Mouse (Mus musculus): ENCODE data around the gene Gna12. TPM values are rescaled to one million over a fixed set of nuclear protein-coding genes. Genes with fewer than 3 reads are reported as not detected.

Gene Gna12
- total RNA-seq (2021): 100 to 1,000 TPM; 126 to 130 TPM
- long read RNA-seq, experiment 1, transcript Gna12-201 (4 exons, 3,416 nt): major isoform, 149 of 193 reads
- long read RNA-seq, experiment 1, partial matches to known transcripts: 8 of 193 reads
- long read RNA-seq, experiment 1, other reads (novel, unspliced or antisense): 36 of 193 reads
- long read RNA-seq, experiment 2, transcript Gna12-201 (4 exons, 3,416 nt): major isoform, 44 of 62 reads
- long read RNA-seq, experiment 2, partial matches to known transcripts: 4 of 62 reads
- long read RNA-seq, experiment 2, other reads (novel, unspliced or antisense): 14 of 62 reads

- DNase-seq: peak; percentile 98 to 99
Observed at GRCm38 (mm10) chr5:140830314-140831063, at the start of gene Gna12. Gene Gna12, minus strand, starts transcription at chr5:140830431.

DNA sequence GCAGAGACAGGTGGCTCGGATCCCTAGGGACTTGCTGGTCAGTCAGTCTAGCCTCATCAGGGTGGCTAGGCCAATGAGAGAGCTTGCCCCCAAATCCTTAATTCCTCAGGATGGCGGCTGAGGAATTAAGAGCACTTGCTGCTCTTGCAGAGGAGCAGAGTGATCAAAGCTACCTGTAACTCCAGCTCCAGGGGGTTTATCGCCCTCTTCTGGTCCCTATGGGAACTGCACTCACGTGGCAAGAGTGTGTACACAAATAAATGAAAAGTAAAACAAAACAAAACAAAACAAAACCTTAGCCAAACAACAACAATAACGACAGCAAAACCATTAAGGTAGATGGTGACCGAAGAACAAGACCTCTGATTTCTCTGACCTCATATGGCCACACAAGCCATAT, 48.4 kb upstream of the Gna12 start:
- DNase-seq: no peak

DNA sequence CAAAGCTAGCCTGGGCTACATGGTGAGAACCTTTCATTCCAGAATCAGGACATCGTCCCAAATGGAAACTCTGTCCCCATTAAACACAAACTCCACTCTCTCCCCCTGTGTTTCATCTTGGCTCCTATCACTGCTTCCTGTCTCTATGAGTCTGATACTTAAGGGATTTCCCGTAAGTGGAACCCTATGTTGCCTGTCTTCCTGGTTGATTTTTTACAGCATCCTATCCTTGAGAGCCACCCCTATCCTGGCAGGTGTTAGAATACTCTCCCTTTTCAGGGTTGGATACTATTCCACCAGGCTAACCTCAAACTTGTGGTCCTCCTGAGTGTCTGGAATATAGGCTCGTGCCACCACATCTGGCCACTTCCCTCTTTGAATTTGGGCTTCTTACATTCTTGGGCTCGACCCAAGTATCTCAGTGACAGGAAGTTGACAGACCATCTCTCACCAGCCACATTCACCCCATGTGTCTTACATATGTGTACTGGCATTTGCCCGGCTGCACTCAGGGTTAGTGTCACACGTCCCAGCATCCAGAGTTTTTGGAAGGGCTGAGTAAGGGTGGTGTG, 43.6 kb upstream of the Gna12 start:
- DNase-seq: no peak

DNA sequence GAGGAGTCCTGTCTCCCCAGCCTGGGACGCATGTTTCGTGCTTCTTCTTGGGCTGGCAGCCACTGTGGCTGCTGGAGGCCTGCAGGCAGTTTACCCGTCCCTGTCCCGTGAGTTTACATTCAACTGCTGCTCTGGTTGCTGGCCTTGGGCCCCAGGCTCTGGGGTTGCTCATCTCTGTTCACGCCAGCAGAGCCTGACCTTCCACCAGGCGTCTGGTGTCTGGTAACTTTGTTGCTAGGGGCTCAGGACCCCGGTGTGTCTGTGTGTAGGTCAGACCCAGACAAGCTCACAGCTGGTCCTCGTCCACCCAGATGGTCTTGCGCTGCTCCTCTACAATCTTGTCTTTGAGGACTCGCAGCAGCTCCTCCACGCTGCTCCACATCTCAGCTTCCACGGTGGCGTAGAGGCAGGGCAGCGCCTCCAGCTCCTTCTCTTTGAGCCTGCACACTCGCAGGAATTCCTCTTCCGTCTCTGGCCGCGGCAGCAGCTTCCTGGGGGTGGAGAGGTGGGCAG, 42.9 kb upstream of the Gna12 start:
- no peak for DNase-seq

DNA sequence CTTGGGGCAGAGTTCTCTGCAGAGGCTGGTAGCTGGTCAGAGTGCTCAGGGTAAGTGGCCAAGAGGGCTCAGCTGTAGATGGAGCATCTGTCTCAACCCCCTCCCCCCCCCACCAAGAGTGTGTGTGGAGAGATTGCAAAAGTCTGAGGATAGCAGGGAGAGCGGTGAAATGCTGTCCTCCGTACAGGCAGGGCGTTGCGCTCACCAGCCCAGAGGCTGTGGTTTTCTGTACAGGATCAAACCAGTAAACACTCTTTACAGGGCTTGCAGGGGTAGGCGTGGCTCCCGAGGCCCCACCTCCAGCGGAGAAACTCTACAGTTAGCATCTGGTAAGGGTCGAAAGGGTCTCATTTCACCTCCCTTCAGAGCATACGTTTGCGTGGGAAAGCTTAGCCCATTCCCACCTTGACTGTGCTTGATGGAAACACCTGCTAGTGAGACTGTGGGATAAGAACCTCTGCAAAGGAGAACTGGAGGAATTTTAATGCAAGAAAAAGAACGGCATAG, 42.4 kb upstream of the Gna12 start:
- DNase-seq: no peak

DNA sequence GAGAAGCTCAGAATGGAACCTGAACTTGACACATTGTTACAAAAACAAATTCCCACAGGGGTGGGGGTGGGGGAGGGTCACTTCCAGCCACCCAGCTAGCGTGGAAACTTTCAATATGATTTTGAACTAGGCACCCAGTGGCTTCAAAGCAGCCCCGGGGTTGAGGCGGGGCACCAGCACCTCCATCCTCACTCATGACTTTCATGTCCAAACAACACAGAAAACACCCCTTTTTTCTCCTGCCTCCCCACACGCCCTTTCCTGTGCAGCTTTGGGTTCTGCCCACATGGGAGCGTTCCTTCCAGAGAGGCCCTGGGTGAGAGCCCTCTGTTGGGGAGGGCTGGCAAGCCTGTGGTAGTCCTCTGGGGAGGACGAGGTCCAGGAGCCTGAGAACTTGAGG, 41.0 kb upstream of the Gna12 start:
- DNase-seq: no peak

- peak; percentile 29 to 71 for DNase-seq
Observed at GRCm38 (mm10) chr5:140869034-140869433, 38.8 kb upstream of the Gna12 start.

- no peak for DNase-seq
Observed at GRCm38 (mm10) chr5:140859730-140860129, 29.5 kb upstream of the Gna12 start.

DNA sequence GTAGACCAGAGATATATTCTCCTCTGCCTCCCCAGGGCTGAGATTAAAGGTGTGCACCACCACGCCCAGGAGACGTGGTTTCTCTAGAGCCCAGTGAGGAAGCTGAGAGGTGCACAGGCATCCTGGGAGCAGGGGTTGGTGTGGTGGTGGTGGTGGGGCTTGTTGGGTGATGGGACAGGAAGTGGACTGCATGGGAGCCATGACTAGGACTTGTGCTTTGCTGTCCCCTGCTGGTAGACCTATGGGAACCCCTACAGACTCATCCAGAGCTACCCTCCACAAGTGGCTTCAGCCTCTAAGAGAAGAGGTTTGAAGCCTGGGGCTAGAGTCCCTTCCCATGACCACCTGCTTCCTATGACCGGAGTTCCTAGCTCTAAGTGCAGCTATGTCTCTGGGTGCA, 28.1 kb upstream of the Gna12 start:
- no peak for DNase-seq

GRCm38 (mm10) chr5:140857432-140858154, 27.4 kb upstream of the Gna12 start:
- no peak for DNase-seq

DNA sequence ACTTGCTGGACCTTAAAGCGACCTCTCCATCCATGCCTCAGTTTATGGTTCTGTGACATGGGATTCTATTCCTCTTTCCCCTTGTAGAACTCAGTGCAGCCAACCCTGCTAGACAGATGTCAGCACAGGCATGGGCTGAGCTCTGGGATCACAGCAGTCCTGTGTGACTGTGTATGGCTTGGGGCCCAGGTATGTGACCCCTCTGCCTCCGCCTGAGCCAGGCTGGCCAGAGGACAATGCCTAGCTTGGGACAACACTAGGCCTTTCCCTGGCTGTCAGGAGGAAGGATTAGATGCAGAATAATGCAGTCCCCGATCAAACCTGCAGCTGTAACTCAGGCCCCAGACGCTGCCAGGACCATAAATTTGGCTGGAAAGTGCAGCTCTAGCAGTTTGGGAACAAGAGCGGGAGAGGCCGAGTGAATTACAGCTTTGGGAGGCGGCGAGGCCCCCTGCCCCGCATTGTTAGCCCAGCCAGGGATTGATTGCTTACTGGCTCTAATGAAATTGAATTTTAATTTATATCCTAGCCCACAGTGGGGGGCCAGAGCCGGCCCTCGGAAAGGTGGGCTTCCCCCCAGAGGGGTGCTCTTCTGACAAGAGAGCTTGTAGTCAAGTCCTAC, 25.8 kb upstream of the Gna12 start:
- DNase-seq: no peak

GRCm38 (mm10) chr5:140854700-140855099, 24.5 kb upstream of the Gna12 start:
- DNase-seq: no peak

- no peak for DNase-seq
Observed at GRCm38 (mm10) chr5:140853723-140854122, 23.5 kb upstream of the Gna12 start.

DNA sequence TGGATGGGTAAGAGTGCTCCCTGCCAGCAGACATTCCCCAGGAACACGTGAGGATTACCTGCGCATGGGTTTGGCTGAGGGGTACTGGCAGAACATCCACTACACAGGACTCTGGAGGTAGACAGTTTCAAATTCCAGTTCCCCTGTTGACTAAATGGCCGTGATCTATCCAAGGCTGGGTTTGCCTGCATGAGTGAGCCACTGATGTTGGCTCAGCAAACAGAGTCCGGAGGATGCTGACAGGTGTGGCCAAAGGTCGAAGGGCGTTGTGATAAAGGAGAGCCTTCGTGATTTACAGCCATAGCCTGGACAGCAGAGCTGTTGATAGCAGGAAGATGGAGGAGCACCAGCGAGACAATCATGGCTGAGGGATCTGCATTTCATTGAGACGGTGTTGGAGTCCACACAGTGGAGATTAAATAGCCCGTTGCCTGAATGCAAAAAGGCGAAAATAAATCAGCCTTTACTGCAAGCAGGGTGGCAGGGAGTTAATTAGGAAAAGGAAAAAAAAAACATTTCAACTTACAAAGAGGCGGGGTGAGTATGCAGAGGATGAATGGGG, 22.3 kb upstream of the Gna12 start:
- DNase-seq: no peak

- peak; percentile 39 to 53 for DNase-seq
Observed at GRCm38 (mm10) chr5:140847300-140847729, 17.1 kb upstream of the Gna12 start.

- DNase-seq: peak in 1 of 2 experiments; percentile 46
Observed at GRCm38 (mm10) chr5:140841942-140842341, 11.7 kb upstream of the Gna12 start.

DNA sequence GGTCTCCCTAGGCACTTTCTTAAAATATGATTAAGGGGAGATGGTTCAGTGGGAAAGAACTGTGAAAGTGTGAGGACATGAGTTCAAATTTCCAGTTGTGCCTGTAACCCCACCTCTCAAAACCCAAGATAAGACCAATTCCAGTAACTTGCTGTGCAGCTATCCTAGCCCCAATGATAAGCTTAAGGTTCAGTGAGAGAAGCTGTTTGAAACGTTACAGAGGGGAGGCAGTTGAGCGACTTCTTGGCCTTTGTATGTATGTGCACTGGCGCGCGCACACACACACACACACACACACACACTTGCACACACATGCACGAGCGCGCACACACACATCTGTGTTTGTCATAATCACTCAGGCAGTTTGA, 817 bp upstream of the Gna12 start:
- no peak for DNase-seq

GRCm38 (mm10) chr5:140829911-140830294, 328 bp downstream of the Gna12 start:
- peak in 1 of 2 experiments; percentile 59 for DNase-seq

DNA sequence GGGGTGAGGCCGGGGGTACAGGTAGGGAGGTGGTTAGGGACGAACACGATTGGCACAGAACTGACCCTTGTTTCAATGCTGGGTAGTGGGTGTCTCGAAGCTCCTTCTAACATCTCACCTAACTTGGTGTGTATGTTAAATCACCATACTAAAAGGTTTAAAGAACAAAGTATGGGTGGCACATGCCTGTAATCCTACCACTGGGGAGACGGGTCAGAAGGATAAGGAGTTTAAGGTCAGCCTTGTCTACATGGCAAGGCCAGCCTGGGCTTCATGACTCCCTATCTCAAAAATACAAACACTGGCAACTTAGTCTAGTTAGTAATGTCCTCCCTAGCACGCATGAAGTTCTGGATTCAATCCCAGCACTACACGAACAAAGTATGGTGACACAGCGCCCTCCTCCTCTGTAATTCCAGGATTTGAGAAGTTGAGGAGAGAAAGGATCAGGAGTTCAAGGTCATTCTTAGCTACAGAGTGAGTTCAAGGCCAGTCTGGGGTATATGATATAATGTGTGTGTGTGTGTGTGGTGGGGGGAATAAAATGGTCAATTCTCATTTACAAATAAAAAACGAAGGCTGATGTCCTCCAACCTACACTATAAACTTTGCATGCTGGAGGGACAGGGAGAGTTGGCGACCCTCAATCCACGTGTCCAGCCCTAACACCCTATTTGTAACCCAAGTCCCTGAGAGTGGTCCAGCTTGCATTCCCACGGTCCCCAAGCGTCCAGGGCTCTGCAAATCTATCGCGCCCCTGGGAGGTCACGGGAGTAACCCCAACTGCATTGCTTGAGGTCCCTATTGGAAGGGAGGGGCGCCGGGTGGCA, 935 bp downstream of the Gna12 start:
- peak; percentile 60 for DNase-seq

DNA sequence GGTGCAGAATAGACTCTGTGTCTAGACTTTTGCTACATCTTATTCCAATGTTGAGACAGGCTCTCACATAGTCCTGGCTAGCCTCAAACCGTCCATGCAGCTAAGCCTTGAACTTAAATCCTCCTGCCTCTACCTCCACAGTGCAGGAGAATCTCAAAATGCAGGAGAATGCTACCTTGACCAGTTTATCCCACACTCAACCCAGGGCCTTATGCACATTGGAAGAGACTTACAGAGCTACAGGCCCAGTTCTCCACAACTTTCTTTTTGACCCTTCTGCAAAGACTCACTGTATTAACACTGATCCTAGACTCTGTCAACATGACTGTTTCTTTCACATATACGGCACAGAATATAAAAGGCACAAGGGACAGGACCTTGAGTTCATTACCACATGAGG, 1.9 kb downstream of the Gna12 start:
- DNase-seq: peak in 1 of 2 experiments; percentile 40

GRCm38 (mm10) chr5:140827896-140828295, 2.3 kb downstream of the Gna12 start:
- peak; percentile 63 to 65 for DNase-seq
